Mouse (Mus musculus): ENCODE data around the gene Map3k9.

Gene Map3k9

GRCm38 (mm10) chr12:81782606-81783005 lies 1.6 kb upstream of the Map3k9 start:
- no peak for DNase-seq

DNA sequence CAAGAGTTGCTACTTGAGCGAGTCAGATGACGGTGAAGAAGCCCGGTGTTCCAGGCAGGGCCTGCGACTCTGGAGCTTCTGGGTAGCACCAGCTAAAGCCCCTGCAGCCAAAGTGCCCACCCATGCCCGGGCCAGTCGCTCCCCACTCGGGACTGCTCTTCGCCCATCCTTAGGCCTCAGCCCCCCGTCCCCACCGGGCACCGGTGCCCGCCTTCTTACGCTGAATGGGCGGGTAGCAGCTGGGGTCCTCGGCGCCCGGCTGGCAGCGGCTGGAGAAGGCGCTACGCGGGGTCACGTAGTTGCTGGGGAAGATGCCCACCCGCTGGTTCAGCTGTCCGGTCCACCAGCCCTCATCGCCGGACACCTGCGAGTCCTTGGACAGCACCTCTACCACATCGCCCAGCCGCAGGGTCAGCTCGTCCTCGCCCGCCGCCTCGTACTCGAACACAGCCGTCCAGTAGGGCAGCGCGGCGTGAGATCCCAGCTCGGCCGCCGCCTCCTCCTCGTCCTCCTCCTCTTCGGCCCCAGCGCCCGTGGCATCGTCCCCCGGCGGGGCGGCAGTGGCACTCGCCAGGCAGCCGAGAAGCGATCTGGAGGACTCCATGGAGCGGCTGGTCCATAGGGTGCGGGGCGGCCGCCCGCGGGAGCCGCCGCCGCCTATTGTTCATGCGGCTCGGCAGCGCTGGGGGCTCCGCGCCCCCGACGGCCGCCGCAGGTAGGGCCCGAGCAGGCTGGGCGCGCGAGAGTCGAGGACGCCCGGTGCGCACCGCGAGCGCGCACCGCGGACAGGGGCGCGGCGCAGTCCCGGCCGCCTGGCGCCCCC lies 493 bp downstream of the Map3k9 start:
- DNase-seq: peak; percentile 26

- no peak for DNase-seq
Observed at GRCm38 (mm10) chr12:81779831-81780230, 1.1 kb downstream of the Map3k9 start.

- DNase-seq: no peak
Observed at GRCm38 (mm10) chr12:81776191-81776590, 4.8 kb downstream of the Map3k9 start.

DNA sequence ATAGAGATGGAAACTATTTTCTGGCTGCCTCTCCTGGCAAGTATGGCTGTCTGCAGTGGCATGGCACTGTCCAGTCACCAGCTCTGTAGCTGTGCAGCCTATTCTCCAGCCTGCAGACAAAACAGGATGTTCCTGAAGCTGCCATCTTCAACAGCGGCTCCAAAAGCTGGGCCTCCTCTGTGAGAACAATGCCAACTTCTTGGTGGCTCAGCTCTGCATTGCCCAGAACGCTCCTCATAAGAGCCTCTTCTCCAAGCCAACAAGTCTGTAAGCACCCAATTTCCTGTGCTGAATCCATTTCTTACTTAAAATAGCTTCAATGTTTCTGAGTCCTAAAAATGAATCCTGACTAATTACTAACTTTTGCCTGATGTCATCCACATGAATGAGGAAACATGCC lies 5.3 kb downstream of the Map3k9 start:
- DNase-seq: peak; percentile 54

DNA sequence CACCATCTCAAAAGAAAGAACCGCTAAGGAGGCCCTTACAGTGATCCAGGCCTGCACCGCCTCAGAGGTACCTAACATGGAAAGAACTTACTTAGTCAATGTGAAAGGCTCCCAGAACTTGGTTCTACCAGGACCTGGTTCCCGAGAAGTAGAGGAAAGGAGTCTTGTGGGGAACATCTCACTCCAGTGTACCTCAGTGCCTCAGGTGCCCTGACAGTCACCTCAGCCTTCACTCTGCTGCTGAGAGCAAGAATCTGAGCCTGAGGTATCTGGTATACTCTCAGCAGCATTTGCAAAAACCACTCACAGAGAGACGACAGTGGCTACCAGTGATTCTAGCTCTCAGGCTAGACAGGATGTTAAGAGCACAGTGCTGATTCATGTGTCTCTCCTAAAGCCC lies 6.8 kb downstream of the Map3k9 start:
- DNase-seq: no peak

DNA sequence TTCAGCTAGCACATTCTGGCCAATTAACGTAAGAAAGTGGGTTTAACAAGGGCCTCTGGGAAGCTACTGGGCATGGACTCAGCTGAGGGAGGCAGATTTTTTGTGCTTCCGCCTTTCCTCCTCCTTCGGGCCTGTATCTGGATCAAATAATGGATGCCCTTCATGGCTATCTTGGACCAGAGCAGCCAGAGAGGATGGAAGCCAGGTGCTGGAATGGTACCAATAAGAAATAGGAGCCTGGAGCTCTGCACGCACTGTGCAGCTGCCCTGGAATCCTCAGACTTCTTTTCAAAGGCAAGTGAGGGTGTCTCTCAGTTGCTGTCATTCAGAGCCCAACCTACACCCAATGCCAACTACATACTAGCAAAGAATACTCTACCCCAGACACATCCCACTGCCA lies 11.5 kb downstream of the Map3k9 start:
- no peak for DNase-seq

- DNase-seq: no peak
Observed at GRCm38 (mm10) chr12:81765386-81765785, 15.6 kb downstream of the Map3k9 start.

GRCm38 (mm10) chr12:81764370-81764769 lies 16.6 kb downstream of the Map3k9 start:
- DNase-seq: no peak

GRCm38 (mm10) chr12:81754651-81755050 lies 26.3 kb downstream of the Map3k9 start:
- peak; percentile 32 for DNase-seq

DNA sequence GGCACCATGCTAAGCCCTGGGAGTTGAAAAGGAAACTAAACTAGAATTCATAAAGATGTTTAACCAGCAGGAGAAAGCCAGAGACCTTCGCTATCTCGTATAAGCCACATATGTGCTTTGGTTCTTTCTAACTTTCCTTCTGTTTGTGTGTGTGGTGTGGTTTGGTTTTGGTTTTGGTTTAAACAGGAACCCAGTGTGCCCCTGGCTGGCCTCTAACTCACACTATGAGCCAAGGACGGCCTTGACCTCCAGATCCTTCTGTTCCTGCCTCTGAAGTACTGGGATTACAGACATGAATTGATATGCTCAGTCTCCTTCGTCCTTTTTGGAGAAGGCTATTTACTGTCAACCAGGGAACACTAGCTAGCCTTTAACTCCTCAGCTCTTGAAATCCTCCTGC lies 29.9 kb downstream of the Map3k9 start:
- DNase-seq: no peak

GRCm38 (mm10) chr12:81748918-81749317 lies 32.1 kb downstream of the Map3k9 start:
- DNase-seq: no peak

DNA sequence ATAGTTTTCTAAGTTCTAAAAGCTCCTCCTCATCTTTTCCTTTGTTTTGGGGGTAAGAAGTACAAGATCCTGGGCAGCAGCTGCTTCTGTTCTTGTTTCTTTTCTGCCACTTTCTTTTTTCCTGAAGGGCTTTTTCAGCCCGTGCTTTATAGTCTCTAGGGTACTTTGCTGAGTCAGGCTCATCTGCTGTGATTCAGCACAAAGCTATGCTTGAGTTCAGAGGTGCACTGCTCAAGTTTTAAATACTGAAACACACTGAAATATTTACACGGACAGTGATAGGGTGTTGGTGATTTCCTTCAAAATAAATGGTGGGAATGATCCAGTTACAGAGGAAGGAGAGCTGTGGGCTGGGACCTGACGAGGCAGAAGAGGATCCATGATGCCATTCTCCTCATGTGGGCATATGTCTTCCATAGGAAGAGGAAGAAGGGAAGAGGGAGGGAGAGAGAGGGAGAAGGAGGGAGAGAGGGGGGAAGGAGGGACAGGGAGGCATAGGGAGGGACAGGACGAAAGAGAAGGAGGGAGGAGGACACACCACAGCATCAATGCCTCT lies 32.9 kb downstream of the Map3k9 start:
- DNase-seq: no peak

DNA sequence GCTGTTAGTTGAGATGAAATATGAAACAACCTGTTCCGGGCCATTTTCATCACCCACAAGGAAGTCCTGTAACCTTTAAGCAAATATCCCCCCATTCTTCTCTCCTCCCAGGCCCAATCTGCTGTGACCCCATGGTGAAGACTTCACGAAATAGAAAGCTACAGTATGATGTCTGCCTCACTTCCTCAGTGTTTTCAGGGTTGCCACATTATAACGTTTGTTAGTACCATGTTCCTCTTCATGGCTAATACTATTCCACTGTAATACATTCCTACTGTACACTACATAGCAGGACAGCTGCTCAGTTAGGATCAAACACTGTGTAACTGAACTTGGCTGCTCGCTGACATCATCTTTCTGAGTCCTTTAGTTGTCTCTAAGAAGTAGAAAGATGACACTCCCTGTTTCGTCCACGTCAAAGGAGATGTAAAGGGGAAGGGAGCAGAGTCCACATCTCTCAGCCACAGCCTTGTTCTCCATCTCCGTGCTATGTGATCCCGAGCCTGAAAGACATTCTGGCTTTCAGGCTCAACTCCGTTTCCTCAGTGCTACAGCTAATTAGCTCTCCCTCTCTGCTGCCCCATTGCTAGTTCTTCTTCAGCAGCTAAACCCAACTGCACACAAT lies 34.5 kb downstream of the Map3k9 start:
- DNase-seq: no peak

DNA sequence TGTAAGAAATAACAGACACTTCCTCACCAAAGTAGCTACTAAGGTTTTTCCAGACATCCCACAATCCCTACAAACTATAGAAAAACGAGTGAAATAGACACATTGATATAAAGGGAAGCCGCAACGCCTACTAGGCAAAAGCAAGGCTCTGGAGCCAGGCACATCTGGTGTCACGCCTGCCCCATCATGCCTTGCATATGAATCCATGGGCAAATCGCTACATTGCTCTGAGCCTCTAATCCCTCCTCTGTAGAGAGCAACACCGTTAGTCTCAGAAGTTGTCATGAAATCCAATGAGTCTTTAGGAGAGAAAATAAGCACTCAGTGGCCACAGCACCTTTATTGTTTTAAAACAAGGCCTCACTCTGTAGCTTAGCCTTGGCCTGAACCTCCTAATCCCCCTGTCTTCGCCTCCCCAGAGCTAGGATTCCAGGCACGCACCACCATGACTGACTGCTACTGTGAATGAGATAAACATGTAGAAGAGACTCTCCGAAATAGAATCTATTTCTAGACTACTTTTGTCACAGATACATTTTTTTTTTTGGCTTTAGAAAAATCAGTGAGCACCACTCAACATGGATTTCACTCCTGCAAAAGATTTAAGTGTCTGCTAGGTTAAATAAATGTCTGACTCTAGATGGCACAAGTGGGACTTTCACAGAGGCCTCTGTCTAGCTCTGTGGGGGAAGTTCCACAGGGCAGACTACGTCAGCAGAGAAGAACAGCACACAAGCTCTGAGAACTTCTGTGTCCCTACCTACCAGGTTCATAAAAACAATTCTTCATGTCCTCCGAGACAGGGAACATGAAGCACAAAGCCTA lies 45.5 kb downstream of the Map3k9 start:
- no peak for DNase-seq

DNA sequence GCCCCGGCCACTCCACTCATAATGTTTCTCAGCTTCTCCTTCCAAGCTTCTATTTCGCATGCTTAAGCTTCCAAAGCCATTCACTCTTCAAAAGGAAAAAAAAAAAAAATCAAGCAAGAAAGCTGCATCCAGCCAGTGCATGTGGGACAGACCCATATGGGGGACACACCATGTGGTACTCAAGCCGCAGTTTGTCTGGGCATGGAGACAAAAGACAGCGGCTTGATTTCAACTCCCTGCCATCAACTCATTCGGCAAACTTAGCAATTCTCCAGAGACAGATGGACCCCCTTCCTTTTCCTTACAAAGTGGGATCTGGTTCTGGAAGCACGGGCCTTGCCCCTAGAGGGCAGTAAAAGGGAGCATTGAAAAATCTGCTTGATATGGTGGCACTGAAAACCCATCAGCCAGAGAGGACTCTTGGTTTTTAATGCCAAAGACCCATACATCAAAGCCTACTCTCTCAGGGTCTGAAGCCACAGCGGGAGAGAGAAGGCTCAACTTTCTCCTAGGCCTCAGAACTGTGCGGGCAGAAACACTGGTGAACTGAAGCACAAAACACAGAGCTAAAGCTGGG lies 54.6 kb downstream of the Map3k9 start:
- DNase-seq: no peak

GRCm38 (mm10) chr12:81724776-81725175 lies 56.2 kb downstream of the Map3k9 start:
- no peak for DNase-seq

GRCm38 (mm10) chr12:81723375-81723774 lies 57.6 kb downstream of the Map3k9 start:
- no peak for DNase-seq

GRCm38 (mm10) chr12:81719715-81720114 lies 61.3 kb downstream of the Map3k9 start:
- DNase-seq: no peak

DNA sequence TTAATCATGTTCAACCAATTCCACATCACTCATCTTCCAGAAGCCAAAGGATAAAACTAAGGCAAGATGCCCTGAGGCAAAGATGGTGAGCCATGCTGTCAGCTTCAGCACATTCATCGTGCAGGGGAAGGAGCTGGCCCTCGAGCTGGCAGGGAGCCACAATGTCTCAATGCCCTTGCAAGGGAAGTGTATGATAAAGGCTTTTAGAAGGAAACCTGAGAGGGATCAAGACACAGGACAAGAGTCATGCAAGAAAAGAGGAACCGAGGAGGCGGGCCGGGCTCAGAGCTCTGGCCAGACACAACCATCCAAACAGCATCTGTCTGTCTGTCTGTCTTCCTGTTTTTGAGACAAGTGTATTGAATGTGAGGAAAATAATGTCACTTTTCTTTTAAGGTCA lies 61.8 kb downstream of the Map3k9 start:
- DNase-seq: no peak

DNA sequence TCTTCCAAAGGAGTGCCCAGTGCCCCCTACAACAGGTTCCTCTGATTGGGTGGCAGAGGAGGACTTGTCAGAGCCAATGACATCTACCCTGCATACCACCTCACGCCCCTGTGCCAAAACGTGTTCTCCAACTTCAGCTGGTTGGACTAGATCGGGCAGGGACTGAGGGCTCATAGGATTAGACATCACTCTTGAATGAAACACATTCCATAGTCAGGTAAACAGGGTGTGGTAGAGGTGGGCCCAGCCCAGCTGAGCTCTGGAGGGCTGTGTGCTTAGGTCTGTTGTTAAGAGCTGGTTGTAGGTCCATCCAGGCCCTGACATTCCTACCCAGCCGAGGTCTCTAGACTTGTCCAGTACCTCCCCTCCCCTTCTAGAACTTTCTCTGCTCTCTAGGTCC lies 68.4 kb downstream of the Map3k9 start:
- no peak for DNase-seq

- DNase-seq: no peak
Observed at GRCm38 (mm10) chr12:81702903-81703302, 78.1 kb downstream of the Map3k9 start.

DNA sequence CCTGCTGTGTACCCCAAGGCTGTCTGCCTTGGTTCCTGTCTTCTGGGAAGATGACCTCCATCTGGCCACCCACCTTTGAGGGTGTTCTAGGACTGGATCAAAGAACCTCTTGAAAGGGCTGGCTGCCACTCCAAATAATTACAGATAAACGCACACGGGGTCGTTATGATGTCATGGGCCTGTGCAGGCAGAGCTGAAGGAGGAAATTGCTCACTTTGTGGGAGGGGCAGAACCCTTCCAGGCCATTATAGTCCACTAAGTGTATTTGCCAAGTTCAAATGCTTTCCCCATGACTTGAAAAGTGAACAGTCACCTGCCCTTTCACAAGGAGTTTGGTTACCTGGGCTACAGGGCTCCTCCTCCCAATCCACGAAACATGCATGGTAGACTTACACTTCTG lies 83.0 kb downstream of the Map3k9 start:
- no peak for DNase-seq

All from right cerebral cortex, postnatal 25 days (tissue).